Mouse (Mus musculus) gastrocnemius, postnatal 4 days (tissue): ENCODE results near the gene 1700028K03Rik. TPM values are rescaled to one million over a fixed set of nuclear protein-coding genes. Genes with fewer than 3 reads are reported as not detected.

Experiments used
- DNase-seq, 2 experiments: peaks; one replicate each; pipeline ENCODE4 v3.0.0; 2021 to 2022; ENCODE audit warnings: low spot score in 2 of 2, mixed read lengths in 2 of 2
- total RNA-seq, 2 experiments: library from RNA; stranded (reverse); gene quantifications; 2 replicates each; pipeline ENCODE4 v1.2.3; 2021

1700028K03Rik gene
- total RNA-seq, 2 experiments from 2014 or later: 0.13 to 0.17 TPM

GRCm38 (mm10) chr5:107541696-107542095, 7.2 kb downstream of the 1700028K03Rik start:
- DNase-seq: peak; percentile 21 to 38

- no peak for DNase-seq
Measured at GRCm38 (mm10) chr5:107545927-107546326, 11.4 kb downstream of the 1700028K03Rik start.

- no peak for DNase-seq
Measured at GRCm38 (mm10) chr5:107547955-107548354, 13.4 kb downstream of the 1700028K03Rik start.

- DNase-seq: no peak
Measured at GRCm38 (mm10) chr5:107548444-107548843, 13.9 kb downstream of the 1700028K03Rik start.

- no peak for DNase-seq
Measured at GRCm38 (mm10) chr5:107554336-107554735, 19.8 kb downstream of the 1700028K03Rik start.

GRCm38 (mm10) chr5:107556969-107557368, 22.5 kb downstream of the 1700028K03Rik start:
- DNase-seq: no peak

GRCm38 (mm10) chr5:107569148-107569547, 34.6 kb downstream of the 1700028K03Rik start:
- DNase-seq: no peak

- peak; percentile 77 to 82 for DNase-seq
Measured at GRCm38 (mm10) chr5:107597301-107598077, 63.0 kb downstream of the 1700028K03Rik start, which contains the start of the genes Rpap2 and Glmn. Rpap2 (plus strand) TSS chr5:107597373. Glmn (minus strand) TSS chr5:107597888.

GRCm38 (mm10) chr5:107598380-107598779, 63.9 kb downstream of the 1700028K03Rik start:
- DNase-seq: no peak

Other genes with a start within 250 kb of the 1700028K03Rik start
- 10 to 100 TPM; 57.1 to 57.3 TPM for gene Tgfbr3, start 245.1 kb upstream of the 1700028K03Rik start, total RNA-seq
- 1 to 10 TPM; 5.2 TPM for gene Brdt, start 203.6 kb upstream of the 1700028K03Rik start, total RNA-seq
- gene Ephx4, start 132.0 kb upstream of the 1700028K03Rik start, total RNA-seq: 1 to 10 TPM; 3.5 to 4.2 TPM
- not detected for gene Lpcat2b, start 103.2 kb upstream of the 1700028K03Rik start, total RNA-seq
- gene Btbd8, start 96.7 kb upstream of the 1700028K03Rik start, total RNA-seq: 10 to 100 TPM; 14.1 to 15.6 TPM
- under 1 TPM; 0.16 to 0.17 TPM for gene Gm42669, start 27.1 kb upstream of the 1700028K03Rik start, total RNA-seq
- gene Rpap2, start 62.7 kb downstream of the 1700028K03Rik start, total RNA-seq: 10 to 100 TPM; 14.7 to 18.3 TPM
- 10 to 100 TPM; 17.3 TPM for gene Glmn, start 63.2 kb downstream of the 1700028K03Rik start, total RNA-seq
- gene Gfi1, start 191.3 kb downstream of the 1700028K03Rik start, total RNA-seq: under 1 TPM; 0.26 to 0.66 TPM